Mouse (Mus musculus): ENCODE measurements at regions not wholly inside any gene's neighbourhood (a gene's known extent, or its start where the extent isn't known, plus 50 kb on each side); places are given as distances from the start of the nearest gene placed in this dataset.

- ATAC-seq (ENCODE audit: insufficient read depth, low read depth), result no peak
- TF ChIP-seq EP300 (IDR thresholded peaks at IDR 0.05; ENCODE audit: low read depth) (no peak), CTCF (IDR thresholded peaks at IDR 0.05; ENCODE audit: low read depth) (no peak)
Measured at GRCm38 (mm10) chr2:106473458-106473857, 219.6 kb upstream of the Mpped2 start.

GRCm38 (mm10) chr2:106477991-106478390 lies 215.1 kb upstream of the Mpped2 start:
- Histone ChIP-seq H3K27ac (ENCODE audit: low read depth) (no peak overlapping the region), H3K9me3 (replicated peaks; ENCODE audit: control insufficient read depth, low read length) (no peaks in the 10 kb centered on the region), H3K4me3 (ENCODE audit: low read depth, low read length) (no peak overlapping the region), H3K27me3 (ENCODE audit: control insufficient read depth, insufficient read depth, low read length) (no peaks in the 10 kb centered on the region), H3K4me2 (ENCODE audit: low read depth, low read length) (no peak overlapping the region), H3K36me3 (replicated peaks; ENCODE audit: control insufficient read depth, insufficient read depth, low read length) (no peaks in the 10 kb centered on the region), H3K4me1 (ENCODE audit: control insufficient read depth, insufficient read depth) (no peaks in the 10 kb centered on the region), H3K9ac (replicated peaks; ENCODE audit: low read depth, low read length) (no peak overlapping the region)
- no peak for ATAC-seq (ENCODE audit: insufficient read depth, low read depth)
- TF ChIP-seq EP300 (IDR thresholded peaks at IDR 0.05; ENCODE audit: low read depth) (no peak), CTCF (IDR thresholded peaks at IDR 0.05; ENCODE audit: low read depth) (no peak)
- DNase-seq (ENCODE audit: low spot score), result no peak
- 81% methylated on average over 2 of the region's 2 CpGs for WGBS

More at GRCm38 (mm10) chr2:106473458-106473857, 219.6 kb upstream of the Mpped2 start:
- no peaks in the 10 kb centered on the region for H3K9me3 ChIP-seq (replicated peaks; ENCODE audit: control insufficient read depth, low read length)
- no peaks in the 10 kb centered on the region for H3K36me3 ChIP-seq (replicated peaks; ENCODE audit: control insufficient read depth, insufficient read depth, low read length)
- no peak overlapping the region for H3K27ac ChIP-seq (ENCODE audit: low read depth)
- no peak for DNase-seq (ENCODE audit: low spot score)
- H3K27me3 ChIP-seq (ENCODE audit: control insufficient read depth, insufficient read depth, low read length), result no peaks in the 10 kb centered on the region
- peaks cover 12% of the 10 kb centered on the region; the same call in 1 of the 2 replicates for H3K4me1 ChIP-seq (ENCODE audit: control insufficient read depth, insufficient read depth)
- no peak overlapping the region for H3K4me2 ChIP-seq (ENCODE audit: low read depth, low read length)
- no peak overlapping the region for H3K9ac ChIP-seq (replicated peaks; ENCODE audit: low read depth, low read length)
- WGBS, result 72% methylated on average over 3 of the region's 3 CpGs
- H3K4me3 ChIP-seq (ENCODE audit: low read depth, low read length), result no peak overlapping the region

- Histone ChIP-seq H3K9me3 (replicated peaks; ENCODE audit: control insufficient read depth, low read length) (no peaks in the 10 kb centered on the region), H3K4me1 (ENCODE audit: control insufficient read depth, insufficient read depth) (no peaks in the 10 kb centered on the region), H3K36me3 (replicated peaks; ENCODE audit: control insufficient read depth, insufficient read depth, low read length) (no peaks in the 10 kb centered on the region), H3K4me3 (ENCODE audit: low read depth, low read length) (no peak overlapping the region), H3K9ac (replicated peaks; ENCODE audit: low read depth, low read length) (no peak overlapping the region), H3K27ac (ENCODE audit: low read depth) (no peak overlapping the region), H3K27me3 (ENCODE audit: control insufficient read depth, insufficient read depth, low read length) (no peaks in the 10 kb centered on the region), H3K4me2 (ENCODE audit: low read depth, low read length) (no peak overlapping the region)
- DNase-seq (ENCODE audit: low spot score) (no peak), ATAC-seq (ENCODE audit: insufficient read depth, low read depth) (no peak)
- TF ChIP-seq CTCF (IDR thresholded peaks at IDR 0.05; ENCODE audit: low read depth) (no peak), EP300 (IDR thresholded peaks at IDR 0.05; ENCODE audit: low read depth) (no peak)
- 81% methylated on average over 5 of the region's 5 CpGs for WGBS
Measured at GRCm38 (mm10) chr2:106487335-106488082, 205.6 kb upstream of the Mpped2 start.

GRCm38 (mm10) chr2:106498735-106499134 lies 194.3 kb upstream of the Mpped2 start:
- Histone ChIP-seq H3K27me3 (ENCODE audit: control insufficient read depth, insufficient read depth, low read length) (no peaks in the 10 kb centered on the region), H3K9ac (replicated peaks; ENCODE audit: low read depth, low read length) (no peak overlapping the region), H3K4me2 (ENCODE audit: low read depth, low read length) (no peak overlapping the region), H3K4me1 (ENCODE audit: control insufficient read depth, insufficient read depth) (no peaks in the 10 kb centered on the region), H3K9me3 (replicated peaks; ENCODE audit: control insufficient read depth, low read length) (no peaks in the 10 kb centered on the region), H3K36me3 (replicated peaks; ENCODE audit: control insufficient read depth, insufficient read depth, low read length) (no peaks in the 10 kb centered on the region), H3K27ac (ENCODE audit: low read depth) (no peak overlapping the region), H3K4me3 (ENCODE audit: low read depth, low read length) (no peak overlapping the region)
- TF ChIP-seq EP300 (IDR thresholded peaks at IDR 0.05; ENCODE audit: low read depth), result no peak
- TF ChIP-seq CTCF (IDR thresholded peaks at IDR 0.05; ENCODE audit: low read depth), result no peak
- ATAC-seq (ENCODE audit: insufficient read depth, low read depth) (no peak), DNase-seq (ENCODE audit: low spot score) (no peak)

GRCm38 (mm10) chr2:106499227-106499928 lies 193.7 kb upstream of the Mpped2 start:
- no peak overlapping the region for H3K9ac ChIP-seq (replicated peaks; ENCODE audit: low read depth, low read length)
- H3K9me3 ChIP-seq (replicated peaks; ENCODE audit: control insufficient read depth, low read length), result no peaks in the 10 kb centered on the region
- no peaks in the 10 kb centered on the region for H3K4me1 ChIP-seq (ENCODE audit: control insufficient read depth, insufficient read depth)
- H3K4me2 ChIP-seq (ENCODE audit: low read depth, low read length), result no peak overlapping the region
- H3K4me3 ChIP-seq (ENCODE audit: low read depth, low read length), result no peak overlapping the region
- H3K27ac ChIP-seq (ENCODE audit: low read depth), result no peak overlapping the region
- no peaks in the 10 kb centered on the region for H3K36me3 ChIP-seq (replicated peaks; ENCODE audit: control insufficient read depth, insufficient read depth, low read length)
- H3K27me3 ChIP-seq (ENCODE audit: control insufficient read depth, insufficient read depth, low read length), result no peaks in the 10 kb centered on the region
- WGBS, result 72% methylated on average over 3 of the region's 3 CpGs
- ATAC-seq (ENCODE audit: insufficient read depth, low read depth), result no peak
- TF ChIP-seq CTCF (IDR thresholded peaks at IDR 0.05; ENCODE audit: low read depth) (no peak), EP300 (IDR thresholded peaks at IDR 0.05; ENCODE audit: low read depth) (no peak)
- DNase-seq (ENCODE audit: low spot score), result no peak
